Mouse (Mus musculus) MEL (cell line): ENCODE results near the gene Dntt. TPM values are rescaled to one million over a fixed set of nuclear protein-coding genes. Genes with fewer than 3 reads are reported as not detected.
A peak's percentile ranks its signal among the peaks of the same experiment; 100 is the strongest.

Experiments
- DNase-seq: peaks from one replicate; pipeline ENCODE4 v3.0.0; 2011; ENCODE audit warnings: low read depth, low spot score
- H3K27ac ChIP-seq: 2 replicates; pipeline ENCODE4 v1.5.1; 2012; ENCODE audit warnings: low read depth, mild to moderate bottlenecking, control low read depth, low read length, moderate library complexity; ENCODE audit not compliant: control insufficient read depth
- H3K27me3 ChIP-seq, 2 experiments: fragments of 150-350 bp in 1 of 2; sonication (generic) in 1 of 2; 2 replicates each; pipeline ENCODE4 v1.6.1; 2012; ENCODE audit warnings: low read length in 2 of 2, mild to moderate bottlenecking in 2 of 2, improper control_type of control experiment in 1 of 2, moderate library complexity in 1 of 2; ENCODE audit not compliant: insufficient read depth in 2 of 2, control insufficient read depth in 1 of 2
- H3K36me3 ChIP-seq, 2 experiments: 2 replicates each; pipeline ENCODE4 v1.6.1; 2012 to 2014; ENCODE audit warnings: low read length in 2 of 2, improper control_type of control experiment in 1 of 2, inconsistent platforms in 1 of 2, mild to moderate bottlenecking in 1 of 2; ENCODE audit not compliant: insufficient read depth in 2 of 2, control insufficient read depth in 1 of 2
- H3K4me1 ChIP-seq, 2 experiments: fragments of 150-350 bp in 1 of 2; sonication (generic) in 1 of 2; 2 replicates each; pipeline ENCODE4 v1.6.1; 2012; ENCODE audit warnings: low read length in 2 of 2, improper control_type of control experiment in 1 of 2, mild to moderate bottlenecking in 1 of 2; ENCODE audit not compliant: insufficient read depth in 2 of 2, control insufficient read depth in 1 of 2
- H3K4me3 ChIP-seq, 2 experiments: fragments of 150-350 bp in 1 of 2; sonication (generic) in 1 of 2; 2 replicates each; pipeline ENCODE4 v1.5.1; 2012; ENCODE audit warnings: low read depth in 2 of 2, low read length in 2 of 2, mild to moderate bottlenecking in 2 of 2, moderate library complexity in 2 of 2, control low read depth in 1 of 2, improper control_type of control experiment in 1 of 2; ENCODE audit not compliant: control insufficient read depth in 1 of 2, insufficient read depth in 1 of 2
- H3K79me2 ChIP-seq: 2 replicates; pipeline ENCODE4 v1.6.1; 2012; ENCODE audit warnings: mild to moderate bottlenecking, low read length, moderate library complexity; ENCODE audit not compliant: control insufficient read depth, poor library complexity, insufficient read depth
- H3K9ac ChIP-seq: 2 replicates; pipeline ENCODE4 v1.6.1; 2012; ENCODE audit warnings: low read depth, mild to moderate bottlenecking, control low read depth, low read length, moderate library complexity; ENCODE audit not compliant: control insufficient read depth, poor library complexity, severe bottlenecking
- H3K9me3 ChIP-seq: fragments of 150-350 bp; sonication (generic); replicated peaks from 2 replicates; pipeline ENCODE4 v1.6.1; 2012; ENCODE audit warnings: mild to moderate bottlenecking, low read length, improper control_type of control experiment, moderate library complexity; ENCODE audit not compliant: insufficient read depth
- CTCF ChIP-seq, 3 experiments: IDR thresholded peaks in 2 of 3; conservative IDR thresholded peaks in 1 of 3; 2 replicates each; pipeline ENCODE4 v1.5.1; 2011 to 2012; ENCODE audit warnings: low read length in 3 of 3, low read depth in 2 of 3, mild to moderate bottlenecking in 2 of 3, improper control_type of control experiment in 1 of 3, inconsistent platforms in 1 of 3, mixed read lengths in 1 of 3, moderate library complexity in 1 of 3; ENCODE audit not compliant: control insufficient read depth in 1 of 3, insufficient read depth in 1 of 3, poor library complexity in 1 of 3, severe bottlenecking in 1 of 3
- E2F4 ChIP-seq: IDR thresholded peaks from 2 replicates; pipeline ENCODE4 v1.6.1; 2011; ENCODE audit warnings: low read depth, low read length, improper control_type of control experiment, borderline replicate concordance
- ELF1 ChIP-seq: IDR thresholded peaks from 2 replicates; pipeline ENCODE4 v1.6.1; 2014; ENCODE audit warnings: low read depth, mild to moderate bottlenecking, inconsistent platforms, low read length, improper control_type of control experiment, moderate library complexity
- ETS1 ChIP-seq: IDR thresholded peaks from 2 replicates; pipeline ENCODE4 v1.6.1; 2012; ENCODE audit warnings: low read depth, mild to moderate bottlenecking, inconsistent platforms, low read length, improper control_type of control experiment, moderate library complexity
- JUND ChIP-seq: IDR thresholded peaks from 2 replicates; pipeline ENCODE4 v1.6.1; 2011; ENCODE audit warnings: low read depth, mild to moderate bottlenecking, improper control_type of control experiment, low read length
- MAX ChIP-seq: IDR thresholded peaks from 2 replicates; pipeline ENCODE4 v1.6.1; 2011; ENCODE audit warnings: low read length, improper control_type of control experiment
- MAZ ChIP-seq: IDR thresholded peaks from 2 replicates; pipeline ENCODE4 v1.6.1; 2012; ENCODE audit warnings: low read depth, mild to moderate bottlenecking, inconsistent platforms, low read length, improper control_type of control experiment
- MEF2A ChIP-seq: IDR thresholded peaks from 2 replicates; pipeline ENCODE4 v1.6.1; 2014; ENCODE audit warnings: low read depth, mild to moderate bottlenecking, inconsistent platforms, low read length, improper control_type of control experiment; ENCODE audit not compliant: poor library complexity, insufficient replicate concordance, severe bottlenecking; ENCODE audit errors: extremely low read depth
- MXI1 ChIP-seq: IDR thresholded peaks from 2 replicates; pipeline ENCODE4 v1.6.1; 2011; ENCODE audit warnings: mild to moderate bottlenecking, low read depth, low read length, improper control_type of control experiment
- NELFE ChIP-seq: IDR thresholded peaks from 2 replicates; pipeline ENCODE4 v1.6.1; 2011; ENCODE audit warnings: low read depth, low read length, improper control_type of control experiment
- NRF1 ChIP-seq: IDR thresholded peaks from 2 replicates; pipeline ENCODE4 v1.6.1; 2014; ENCODE audit warnings: low read depth, mild to moderate bottlenecking, inconsistent platforms, low read length, improper control_type of control experiment, moderate library complexity; ENCODE audit not compliant: poor library complexity, insufficient read depth, severe bottlenecking
- POLR2A ChIP-seq, 2 experiments: IDR thresholded peaks; 2 replicates each; pipeline ENCODE4 v1.6.1; 2011 to 2012; ENCODE audit warnings: low read length in 2 of 2, mild to moderate bottlenecking in 2 of 2, control low read depth in 1 of 2, improper control_type of control experiment in 1 of 2, low read depth in 1 of 2, moderate library complexity in 1 of 2; ENCODE audit not compliant: control insufficient read depth in 1 of 2, insufficient read depth in 1 of 2, poor library complexity in 1 of 2
- POLR2AphosphoS2 ChIP-seq: IDR thresholded peaks from 2 replicates; pipeline ENCODE4 v1.6.1; 2011; ENCODE audit warnings: low read length, improper control_type of control experiment
- POLR2AphosphoS5 ChIP-seq: IDR thresholded peaks from 2 replicates; pipeline ENCODE4 v1.6.1; 2012; ENCODE audit warnings: low read depth, borderline replicate concordance, mild to moderate bottlenecking, inconsistent platforms, low read length, moderate library complexity, mixed read lengths
- RAD21 ChIP-seq: IDR thresholded peaks from 2 replicates; pipeline ENCODE4 v1.6.1; 2011; ENCODE audit warnings: mild to moderate bottlenecking, low read depth, low read length, improper control_type of control experiment
- RCOR1 ChIP-seq: IDR thresholded peaks from 2 replicates; pipeline ENCODE4 v1.6.1; 2012; ENCODE audit warnings: low read depth, mild to moderate bottlenecking, inconsistent platforms, low read length, improper control_type of control experiment
- SMC3 ChIP-seq: IDR thresholded peaks from 2 replicates; pipeline ENCODE4 v1.6.1; 2011; ENCODE audit warnings: low read depth, low read length, improper control_type of control experiment
- TAL1 ChIP-seq: IDR thresholded peaks from 2 replicates; pipeline ENCODE4 v1.6.1; 2012; ENCODE audit warnings: mild to moderate bottlenecking, inconsistent platforms, low read length, moderate library complexity, mixed read lengths
- TCF12 ChIP-seq: IDR thresholded peaks from 2 replicates; pipeline ENCODE4 v1.6.1; 2014; ENCODE audit warnings: low read depth, mild to moderate bottlenecking, inconsistent platforms, low read length, improper control_type of control experiment, moderate library complexity
- USF1 ChIP-seq: IDR thresholded peaks from 2 replicates; pipeline ENCODE4 v1.6.1; 2014; ENCODE audit warnings: low read depth, mild to moderate bottlenecking, inconsistent platforms, low read length, improper control_type of control experiment, moderate library complexity
- USF2 ChIP-seq, 2 experiments: IDR thresholded peaks; 2 replicates each; pipeline ENCODE4 v1.6.1; 2011 to 2012; ENCODE audit warnings: improper control_type of control experiment in 2 of 2, low read length in 2 of 2, borderline replicate concordance in 1 of 2, inconsistent platforms in 1 of 2, low read depth in 1 of 2, mild to moderate bottlenecking in 1 of 2; ENCODE audit not compliant: insufficient read depth in 1 of 2
- ZC3H11A ChIP-seq: IDR thresholded peaks from 2 replicates; pipeline ENCODE4 v1.6.1; 2012; ENCODE audit warnings: low read depth, mild to moderate bottlenecking, inconsistent platforms, low read length, improper control_type of control experiment
- ZKSCAN1 ChIP-seq: IDR thresholded peaks from 2 replicates; pipeline ENCODE4 v1.6.1; 2012; ENCODE audit warnings: low read depth, mild to moderate bottlenecking, inconsistent platforms, low read length, improper control_type of control experiment, moderate library complexity
- ZNF384 ChIP-seq: IDR thresholded peaks from 2 replicates; pipeline ENCODE4 v1.6.1; 2012; ENCODE audit warnings: low read depth, mild to moderate bottlenecking, inconsistent platforms, low read length, improper control_type of control experiment
- polyA plus RNA-seq, 2 experiments: library from polyadenylated mRNA; stranded (reverse) in 1 of 2; unstranded in 1 of 2; fragments of >175 nt in 1 of 2; fragments of >200 nt in 1 of 2; gene quantifications; 2 replicates each; pipeline versions ENCODE4 v1.2.1 to v1.2.4; 2012; ENCODE audit warnings: low replicate concordance in 2 of 2, low read depth in 1 of 2; ENCODE audit not compliant: insufficient read length in 2 of 2, insufficient read depth in 1 of 2, missing spikeins in 1 of 2
- total RNA-seq: library from RNA; depleted of rRNA; stranded (reverse); fragments of 300-350 nt; gene quantifications from 2 replicates; pipeline ENCODE4 v1.2.3, GENCODE M21; 2012

Dntt gene
- total and polyA plus RNA-seq, 3 experiments, result not detected

- H3K4me3 ChIP-seq, result no peak overlapping the region
- no peak for DNase-seq
- H3K4me1 ChIP-seq, result no peaks in the 10 kb centered on the region
- H3K9me3 ChIP-seq, result no peaks in the 10 kb centered on the region
- H3K9ac ChIP-seq, result no peak overlapping the region
- no peaks in the 10 kb centered on the region for H3K79me2 ChIP-seq
- no peak overlapping the region for H3K27ac ChIP-seq
- no peaks in the 10 kb centered on the region for H3K36me3 ChIP-seq
- TF ChIP-seq POLR2A (IDR thresholded peaks at IDR 0.05; ENCODE audit: control insufficient read depth in 1 of 2, insufficient read depth in 1 of 2, low read depth in 1 of 2, low read length in 2 of 2, poor library complexity in 1 of 2) (no peak), ELF1 (no peak), NRF1 (no peak), ZKSCAN1 (no peak), USF1 (no peak), MAZ (no peak), CTCF (IDR thresholded peaks at IDR 0.05 in 2 of 3, conservative IDR thresholded peaks at IDR 0.05 in 1 of 3; ENCODE audit: control insufficient read depth in 1 of 3, insufficient read depth in 1 of 3, low read depth in 2 of 3, low read length in 3 of 3, poor library complexity in 1 of 3, severe bottlenecking in 1 of 3) (no peak), USF2 (IDR thresholded peaks at IDR 0.05; ENCODE audit: borderline replicate concordance in 1 of 2, insufficient read depth in 1 of 2, low read depth in 1 of 2, low read length in 2 of 2) (no peak), TCF12 (no peak), JUND (no peak), MXI1 (no peak), ZNF384 (no peak), NELFE (no peak)
- H3K27me3 ChIP-seq, result peaks cover 0 to 2% of the 10 kb centered on the region in 2 experiments; a peak in 1 of 4 replicates
Observed at GRCm38 (mm10) chr19:40993356-40993755, 35.7 kb upstream of the Dntt start.

- Histone ChIP-seq H3K36me3 (no peaks in the 10 kb centered on the region), H3K4me1 (no peaks in the 10 kb centered on the region), H3K27ac (no peak within 1 kb of the TSS), H3K79me2 (no peaks in the 10 kb centered on the region), H3K27me3 (peaks cover 0 to 2% of the 10 kb centered on the region in 2 experiments; a peak in 1 of 4 replicates), H3K9ac (no peak within 1 kb of the TSS), H3K9me3 (no peaks in the 10 kb centered on the region), H3K4me3 (no peak within 1 kb of the TSS)
- peak; percentile 67 for TF ChIP-seq USF1
- no peak for TF ChIP-seq USF2 (IDR thresholded peaks at IDR 0.05; ENCODE audit: borderline replicate concordance in 1 of 2, insufficient read depth in 1 of 2, low read depth in 1 of 2, low read length in 2 of 2)
- peak; percentile 16 for DNase-seq
Observed at GRCm38 (mm10) chr19:40994057-40994585, 35.0 kb upstream of the Dntt start, which contains the start of gene Blnk. Gene Blnk, minus strand, starts transcription at chr19:40994535.

DNA sequence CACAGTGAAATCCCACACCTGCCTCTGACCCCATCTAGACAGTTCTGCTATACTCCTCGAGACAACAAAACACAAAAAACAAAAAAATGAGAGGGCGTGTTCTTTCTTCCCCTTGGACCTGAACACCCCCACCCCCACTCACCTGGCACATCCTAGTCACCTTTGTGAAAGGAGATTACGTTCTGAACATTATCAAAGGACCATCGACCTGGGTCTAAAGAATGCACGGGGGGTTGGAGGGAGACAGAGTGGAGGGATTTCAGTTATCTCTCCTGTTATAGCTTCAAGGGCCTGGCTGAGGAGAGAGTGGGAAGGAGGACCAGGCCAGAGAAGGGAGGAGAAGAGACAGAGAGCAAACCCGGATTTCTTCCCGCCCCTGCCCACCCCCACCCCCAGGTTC is 34.2 kb upstream of the Dntt start:
- H3K36me3 ChIP-seq, result no peaks in the 10 kb centered on the region
- no peak overlapping the region for H3K9ac ChIP-seq
- no peak for DNase-seq
- H3K9me3 ChIP-seq, result no peaks in the 10 kb centered on the region
- no peaks in the 10 kb centered on the region for H3K79me2 ChIP-seq
- no peak overlapping the region for H3K4me3 ChIP-seq
- H3K27ac ChIP-seq, result no peak overlapping the region
- no peaks in the 10 kb centered on the region for H3K4me1 ChIP-seq
- TF ChIP-seq ETS1 (no peak), SMC3 (no peak), MEF2A (no peak), JUND (no peak), USF1 (no peak), MAX (no peak), POLR2AphosphoS5 (no peak), RAD21 (no peak), NRF1 (no peak), ZC3H11A (no peak), TAL1 (no peak), RCOR1 (no peak), E2F4 (no peak), POLR2AphosphoS2 (no peak), NELFE (no peak)
- H3K27me3 ChIP-seq, result no peaks in the 10 kb centered on the region
